Comparison of ENCODE assay signal across 7 mouse cellular contexts in the genomic region with DNA sequence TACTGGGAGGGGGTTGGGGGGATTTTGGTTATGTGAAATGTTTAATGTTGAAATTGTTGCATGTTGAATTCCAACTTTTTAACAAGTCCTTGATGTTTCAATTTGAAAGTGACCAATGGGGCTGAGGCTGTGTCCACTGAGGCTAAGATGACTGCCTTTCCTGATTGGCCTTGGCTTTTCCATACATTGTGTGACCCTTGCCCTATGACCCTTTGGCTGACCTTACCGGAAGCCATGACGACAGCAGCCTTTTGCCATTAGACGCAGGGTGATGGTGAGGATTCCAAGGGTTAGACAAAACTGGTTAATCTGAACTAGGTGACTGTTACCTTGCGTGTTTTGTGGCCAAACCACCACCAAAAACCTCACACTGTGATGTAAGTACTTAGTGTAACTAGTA. TPM values are rescaled to one million over a fixed set of nuclear protein-coding genes. Genes with fewer than 3 reads are reported as not detected.
DNase-seq lines count a peak whose midpoint lies in the region; ATAC-seq lines count a peak whose summit lies in the region.

No protein-coding gene starts in this region.

- no peaks in the 10 kb centered on the region for H3K27me3 ChIP-seq in megakaryocyte, embryonic 14.5 days (replicated peaks)
- H3K27me3 ChIP-seq in hindbrain, embryonic 14.5 days (ENCODE audit: control insufficient read depth, insufficient read depth, low read length) = no peaks in the 10 kb centered on the region
- peaks cover 10% of the 10 kb centered on the region; the same call in 1 of the 2 replicates for H3K27me3 ChIP-seq in midbrain, embryonic 10.5 days (ENCODE audit: low read depth, poor library complexity, severe bottlenecking)

- H3K27ac ChIP-seq in hindbrain, embryonic 14.5 days = no peak overlapping the region
- H3K27ac ChIP-seq in midbrain, embryonic 10.5 days (replicated peaks) = no peak overlapping the region; the same call in 1 of the 2 replicates

- 38% methylated on average over 4 of the region's 4 CpGs for WGBS in hindbrain, embryonic 14.5 days
- WGBS in midbrain, embryonic 10.5 days = 50% methylated on average over 4 of the region's 4 CpGs

- no peak for ATAC-seq in megakaryocyte, adult 5-6 weeks (ENCODE audit: poor library complexity, severe bottlenecking)
- ATAC-seq in hindbrain, embryonic 14.5 days (ENCODE audit: low FRiP score) = no peak

- intact Hi-C loops in left cerebral cortex, postnatal 25 days (cut with DNase I) = loop anchor here (5.0 kb wide), 1 partner anchor 85 kb away; the partner anchor contains the start of gene Ift52

- peaks cover 43% of the 10 kb centered on the region for H3K4me1 ChIP-seq in megakaryocyte, embryonic 14.5 days
- peaks cover 18% of the 10 kb centered on the region for H3K4me1 ChIP-seq in hindbrain, embryonic 14.5 days (replicated peaks; ENCODE audit: control insufficient read depth, insufficient read depth, low read length)
- H3K4me1 ChIP-seq in midbrain, embryonic 10.5 days = peaks cover 28% of the 10 kb centered on the region

- no peaks in the 10 kb centered on the region for H3K9me3 ChIP-seq in megakaryocyte, embryonic 14.5 days
- no peaks in the 10 kb centered on the region for H3K9me3 ChIP-seq in hindbrain, embryonic 14.5 days (ENCODE audit: control insufficient read depth, low read length)
- H3K9me3 ChIP-seq in midbrain, embryonic 10.5 days (replicated peaks) = no peaks in the 10 kb centered on the region

- peak; percentile 46 to 52 for DNase-seq in cerebellum, postnatal 10 days
- no peak for DNase-seq in hindbrain, embryonic 14.5 days (ENCODE audit: low spot score)
- peak; percentile 32 for DNase-seq in midbrain, embryonic 10.5 days (ENCODE audit: low spot score)
- no peak for DNase-seq in left cerebral cortex, postnatal 25 days (ENCODE audit: low spot score in 2 of 2)
- no peak for DNase-seq in right cerebral cortex, postnatal 14 days

- H3K4me3 ChIP-seq in megakaryocyte, embryonic 14.5 days (replicated peaks) = peak overlapping the region; percentile 97
- peak overlapping the region; percentile 100 for H3K4me3 ChIP-seq in hindbrain, embryonic 14.5 days (replicated peaks; ENCODE audit: low read length)
- peak overlapping the region; percentile 100 for H3K4me3 ChIP-seq in midbrain, embryonic 10.5 days

- peak overlapping the region; percentile 100 for H3K9ac ChIP-seq in hindbrain, embryonic 14.5 days

- peaks cover 50% of the 10 kb centered on the region for H3K36me3 ChIP-seq in megakaryocyte, embryonic 14.5 days (replicated peaks; ENCODE audit: low read length)
- H3K36me3 ChIP-seq in hindbrain, embryonic 14.5 days (replicated peaks; ENCODE audit: control insufficient read depth, insufficient read depth) = peaks cover 50% of the 10 kb centered on the region
- H3K36me3 ChIP-seq in midbrain, embryonic 10.5 days = peaks cover 52% of the 10 kb centered on the region

- peak overlapping the region; percentile 81 for H3K4me2 ChIP-seq in hindbrain, embryonic 14.5 days (replicated peaks)

RNA-seq across cellular contexts. Expression of gene Srsf6, which starts 1.4 kb away (rescaled TPM):
- 37.6 and 68.1 TPM in 2 replicates for polyA plus RNA-seq in megakaryocyte, embryonic 14.5 days (2012; ENCODE audit: insufficient read depth, low replicate concordance)
- total RNA-seq in megakaryocyte, adult 5-6 weeks (2015) = 118 and 120 TPM in 2 replicates
- total RNA-seq in megakaryocyte, adult 5-6 weeks (2017) = 111 and 123 TPM in 2 replicates
- 131 and 134 TPM in 2 replicates for polyA plus RNA-seq in hindbrain, embryonic 14.5 days (2014; fragmentation: Nextera tagmentation; extraction: Ambion mirVana)
- 267 and 269 TPM in 2 replicates for polyA plus RNA-seq in midbrain, embryonic 10.5 days (2016; fragmentation: Nextera tagmentation; extraction: Ambion mirVana)
- 100 to 1,000 TPM in 1 of 2 experiments, 10 to 100 TPM in 1; 99.0 to 105 TPM for total RNA-seq in left cerebral cortex, postnatal 25 days (2021)

RNA-seq across cellular contexts. Expression of gene L3mbtl1, which starts 10.6 kb away (rescaled TPM):
- 0.51 TPM in 1 of 2 replicates, not detected in the other for polyA plus RNA-seq in megakaryocyte, embryonic 14.5 days (2012; ENCODE audit: insufficient read depth, low replicate concordance)
- total RNA-seq in megakaryocyte, adult 5-6 weeks (2015) = 0.04 and 0.27 TPM in 2 replicates
- 0.16 TPM in 1 of 2 replicates, not detected in the other for total RNA-seq in megakaryocyte, adult 5-6 weeks (2017)
- 3.9 and 4.3 TPM in 2 replicates for polyA plus RNA-seq in hindbrain, embryonic 14.5 days (2014; fragmentation: Nextera tagmentation; extraction: Ambion mirVana)
- 0.15 and 0.23 TPM in 2 replicates for polyA plus RNA-seq in midbrain, embryonic 10.5 days (2016; fragmentation: Nextera tagmentation; extraction: Ambion mirVana)
- 10 to 100 TPM; 19.1 to 23.6 TPM for total RNA-seq in left cerebral cortex, postnatal 25 days (2021)

RNA-seq across cellular contexts. Expression of gene Sgk2, which starts 54.4 kb away (rescaled TPM):
- polyA plus RNA-seq in megakaryocyte, embryonic 14.5 days (2012; ENCODE audit: insufficient read depth, low replicate concordance) = not detected in 2 replicates
- not detected in 2 replicates for total RNA-seq in megakaryocyte, adult 5-6 weeks (2015)
- not detected in 2 replicates for total RNA-seq in megakaryocyte, adult 5-6 weeks (2017)
- 0.33 TPM in 1 of 2 replicates, not detected in the other for polyA plus RNA-seq in hindbrain, embryonic 14.5 days (2014; fragmentation: Nextera tagmentation; extraction: Ambion mirVana)
- not detected in 2 replicates for polyA plus RNA-seq in midbrain, embryonic 10.5 days (2016; fragmentation: Nextera tagmentation; extraction: Ambion mirVana)
- total RNA-seq in left cerebral cortex, postnatal 25 days (2021) = 1 to 10 TPM in 1 of 2 experiments, under 1 TPM in 1; 0.76 to 1.1 TPM

Comparison
In these comparisons a context has a peak if more than half of its experiments do, and no peak if none do; other contexts are left out.
1. DNase-seq: peak in cerebellum, postnatal 10 days (2 of 2) and midbrain, embryonic 10.5 days (single experiment); none in hindbrain, embryonic 14.5 days (single experiment), left cerebral cortex, postnatal 25 days (0 of 2) and right cerebral cortex, postnatal 14 days (single experiment).
2. Peak in every context shown above with its lines, with median percentiles within 50 percentile points of each other: H3K4me3 ChIP-seq.